Mouse (Mus musculus): Measurements from ENCODE around the gene Rab3gap1. TPM values are rescaled to one million over a fixed set of nuclear protein-coding genes. Genes with fewer than 3 reads are reported as not detected.

Gene Rab3gap1
- polyA plus RNA-seq (2014; fragmentation: Nextera tagmentation; extraction: Ambion mirVana): 25.8 and 28.0 TPM in 2 replicates

DNA sequence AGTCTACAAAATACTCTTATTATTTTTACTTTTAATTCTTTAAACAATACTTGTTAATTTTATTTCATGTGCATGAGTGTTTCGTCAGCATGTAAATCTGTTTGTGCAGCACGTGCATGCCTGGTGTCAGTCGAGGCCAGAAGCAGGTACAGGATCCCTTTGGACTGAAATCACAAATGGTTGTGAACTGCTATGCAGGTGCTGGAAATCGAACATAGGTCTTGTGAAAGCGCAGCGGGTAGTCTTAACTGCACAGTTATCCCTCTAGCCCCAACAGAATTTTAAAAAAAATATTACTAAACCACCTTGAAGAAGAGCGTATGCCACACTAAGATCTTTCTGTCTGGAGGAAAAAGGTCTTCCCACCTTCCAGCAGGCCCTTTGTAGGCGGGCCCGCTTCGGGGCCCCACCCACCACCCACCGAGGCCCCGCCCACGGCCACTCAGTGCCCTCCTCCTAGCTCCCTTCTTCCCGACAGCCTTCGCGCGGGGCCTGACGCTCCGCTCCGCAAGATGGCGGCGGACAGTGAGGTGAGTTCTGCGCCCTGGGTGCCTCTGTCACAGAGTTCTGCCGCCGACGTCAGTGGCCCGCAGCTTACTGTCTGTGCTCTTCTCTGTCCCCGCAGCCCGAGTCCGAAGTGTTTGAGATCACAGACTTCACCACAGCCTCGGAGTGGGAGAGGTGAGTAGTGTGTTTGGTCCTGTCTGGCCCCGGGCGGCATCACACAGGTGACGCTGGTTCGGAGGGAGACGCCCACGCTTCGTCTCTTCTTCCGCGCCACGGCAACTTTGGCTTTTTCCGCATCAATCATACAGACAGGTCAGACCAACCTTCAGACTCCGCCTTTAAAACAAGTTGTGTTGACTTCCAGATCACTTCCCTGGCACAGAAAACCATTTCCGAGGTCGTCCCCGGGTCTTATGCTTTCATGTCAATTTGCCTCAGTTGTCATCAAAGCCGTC lies at the start of gene Rab3gap1:
Gene Rab3gap1, plus strand, starts transcription at position 474 of the 962 bp plus-strand sequence.
- Histone ChIP-seq H3K4me2 (peak within 1 kb of the TSS; percentile 79), H3K27ac (ENCODE audit: low read depth, low read length) (peak within 1 kb of the TSS; percentile 64), H3K4me3 (ENCODE audit: low read depth, low read length) (peak within 1 kb of the TSS; percentile 86), H3K36me3 (ENCODE audit: control insufficient read depth, insufficient read depth, low read length) (no peaks in the 10 kb centered on the region), H3K9ac (ENCODE audit: low read depth, low read length) (peak within 1 kb of the TSS; percentile 89), H3K4me1 (ENCODE audit: control insufficient read depth, insufficient read depth, low read length) (no peaks in the 10 kb centered on the region), H3K9me3 (replicated peaks; ENCODE audit: control insufficient read depth, low read length) (no peaks in the 10 kb centered on the region), H3K27me3 (ENCODE audit: control insufficient read depth, insufficient read depth, low read length) (no peaks in the 10 kb centered on the region)
- peak; percentile 98 for ATAC-seq (replicated peaks; ENCODE audit: insufficient number of reproducible peaks, low FRiP score, low TSS enrichment)
- 10% methylated on average over 47 of the region's 47 CpGs for WGBS (ENCODE audit: insufficient replicate concordance)

DNA sequence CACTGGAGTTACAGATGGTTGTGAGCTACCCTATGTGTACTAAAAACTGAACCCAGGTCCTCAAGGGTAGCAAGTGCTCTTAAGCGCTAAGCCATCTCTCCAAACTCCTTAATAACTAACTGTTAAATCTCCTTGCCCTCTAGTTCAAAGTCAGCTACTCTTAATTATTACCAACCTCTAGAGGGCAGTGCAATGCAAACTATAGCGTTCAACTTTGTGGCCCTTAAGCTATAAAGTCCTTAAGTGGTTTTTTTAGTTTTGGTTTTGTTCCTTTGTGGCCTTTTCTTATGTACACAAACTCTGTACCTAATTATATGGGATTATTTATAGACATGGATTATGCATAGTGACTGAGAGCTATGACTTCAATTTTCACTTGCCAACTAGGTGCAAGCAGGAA lies 41.2 kb upstream of the Rab3gap1 start:
- H3K4me3 ChIP-seq (ENCODE audit: low read depth, low read length): no peak overlapping the region

DNA sequence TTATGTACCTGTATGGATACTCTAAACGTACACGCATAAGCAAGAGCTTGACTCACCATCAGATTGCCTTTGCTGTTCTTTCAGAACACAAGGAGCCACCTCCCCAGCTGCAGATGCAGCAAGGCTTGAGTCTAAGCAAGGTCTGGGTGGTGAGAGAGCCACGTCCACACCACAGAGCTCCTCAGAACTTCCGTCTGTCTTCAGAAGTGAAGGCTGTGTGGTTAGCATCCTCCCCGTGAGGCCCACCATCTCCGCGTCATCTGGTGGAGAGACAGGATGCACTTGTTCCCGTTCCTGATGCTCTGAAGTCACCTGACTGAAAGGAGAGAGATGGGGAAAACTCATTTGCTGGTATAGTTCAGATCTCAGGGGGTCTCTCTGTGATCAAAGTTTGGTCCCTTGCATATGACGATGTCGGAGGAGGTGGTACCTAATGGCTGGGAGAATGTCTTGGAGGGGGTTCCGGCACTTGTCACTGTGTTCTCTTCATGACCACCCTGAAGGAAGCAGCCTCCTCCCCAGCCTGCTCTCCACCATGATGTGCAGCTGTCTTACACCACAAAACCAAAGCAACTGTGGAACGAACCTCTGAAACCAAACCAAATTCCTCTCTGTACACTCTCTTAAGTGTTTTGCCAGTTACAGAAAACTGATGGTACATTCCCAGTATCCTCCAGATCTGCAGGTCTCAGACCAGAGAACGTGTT lies 38.2 kb upstream of the Rab3gap1 start:
- 81% methylated on average over 13 of the region's 13 CpGs for whole genome bisulfite sequencing (ENCODE audit: insufficient replicate concordance)
- Histone ChIP-seq H3K4me3 (ENCODE audit: low read depth, low read length) (no peak overlapping the region), H3K9me3 (replicated peaks; ENCODE audit: control insufficient read depth, low read length) (no peaks in the 10 kb centered on the region), H3K9ac (ENCODE audit: low read depth, low read length) (no peak overlapping the region), H3K27me3 (ENCODE audit: control insufficient read depth, insufficient read depth, low read length) (no peaks in the 10 kb centered on the region), H3K36me3 (ENCODE audit: control insufficient read depth, insufficient read depth, low read length) (no peaks in the 10 kb centered on the region), H3K4me2 (no peak overlapping the region), H3K4me1 (ENCODE audit: control insufficient read depth, insufficient read depth, low read length) (no peaks in the 10 kb centered on the region), H3K27ac (ENCODE audit: low read depth, low read length) (no peak overlapping the region)
- no peak for ATAC-seq (replicated peaks; ENCODE audit: insufficient number of reproducible peaks, low FRiP score, low TSS enrichment)

More for the DNA sequence above, 41.2 kb upstream of the Rab3gap1 start:
- no peak overlapping the region for H3K4me2 ChIP-seq
- no peak for ATAC-seq (replicated peaks; ENCODE audit: insufficient number of reproducible peaks, low FRiP score, low TSS enrichment)
- H3K9ac ChIP-seq (ENCODE audit: low read depth, low read length): no peak overlapping the region
- H3K27ac ChIP-seq (ENCODE audit: low read depth, low read length): no peak overlapping the region
- H3K9me3 ChIP-seq (replicated peaks; ENCODE audit: control insufficient read depth, low read length): no peaks in the 10 kb centered on the region
- no peaks in the 10 kb centered on the region for H3K36me3 ChIP-seq (ENCODE audit: control insufficient read depth, insufficient read depth, low read length)
- no peaks in the 10 kb centered on the region for H3K27me3 ChIP-seq (ENCODE audit: control insufficient read depth, insufficient read depth, low read length)
- WGBS (ENCODE audit: insufficient replicate concordance): 24% methylated on average over 2 of the region's 2 CpGs
- H3K4me1 ChIP-seq (ENCODE audit: control insufficient read depth, insufficient read depth, low read length): no peaks in the 10 kb centered on the region

DNA sequence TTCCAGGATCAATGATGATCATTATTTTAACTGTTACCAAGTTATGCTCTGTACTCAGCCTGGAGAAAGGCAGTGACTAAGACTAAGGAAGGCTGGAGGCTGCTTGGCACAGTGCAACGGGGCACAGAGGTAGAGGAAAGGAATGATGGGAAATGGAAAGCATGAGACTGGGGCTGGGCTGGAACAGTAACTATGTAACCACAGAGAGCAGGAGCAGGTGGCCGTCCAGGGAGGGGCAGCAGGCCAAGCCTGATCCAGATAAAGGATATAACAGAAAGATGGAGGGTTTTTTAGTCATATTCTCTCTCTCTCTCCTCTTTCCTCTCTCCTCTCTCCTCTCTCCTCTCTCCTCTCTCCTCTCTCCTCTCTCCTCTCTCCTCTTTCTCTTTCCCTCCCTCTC lies 34.9 kb upstream of the Rab3gap1 start:
- Histone ChIP-seq H3K4me1 (ENCODE audit: control insufficient read depth, insufficient read depth, low read length) (no peaks in the 10 kb centered on the region), H3K9me3 (replicated peaks; ENCODE audit: control insufficient read depth, low read length) (no peaks in the 10 kb centered on the region), H3K27ac (ENCODE audit: low read depth, low read length) (no peak overlapping the region), H3K9ac (ENCODE audit: low read depth, low read length) (no peak overlapping the region), H3K36me3 (ENCODE audit: control insufficient read depth, insufficient read depth, low read length) (no peaks in the 10 kb centered on the region), H3K27me3 (ENCODE audit: control insufficient read depth, insufficient read depth, low read length) (no peaks in the 10 kb centered on the region), H3K4me3 (ENCODE audit: low read depth, low read length) (no peak overlapping the region), H3K4me2 (no peak overlapping the region)
- WGBS (ENCODE audit: insufficient replicate concordance): 67% methylated on average over 2 of the region's 2 CpGs
- no peak for ATAC-seq (replicated peaks; ENCODE audit: insufficient number of reproducible peaks, low FRiP score, low TSS enrichment)

DNA sequence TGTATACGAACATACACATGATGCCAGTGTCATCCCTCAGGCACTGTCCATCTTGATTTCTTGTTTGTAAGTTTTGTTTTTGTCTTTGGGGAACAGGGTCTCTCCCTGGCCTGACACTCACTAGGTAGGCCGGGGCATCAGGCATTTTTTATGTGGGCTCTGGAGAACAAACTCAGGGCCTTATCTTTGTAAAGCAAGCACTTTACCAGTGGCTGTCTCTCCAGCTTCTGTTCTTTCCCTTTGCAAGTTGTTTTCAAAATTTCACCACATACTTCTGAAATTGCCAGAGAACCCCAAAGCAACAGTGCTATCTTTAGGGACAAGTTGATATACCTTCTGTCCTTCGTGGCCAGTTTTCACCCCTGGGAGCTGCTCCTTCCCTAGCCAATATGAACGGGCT lies 34.4 kb upstream of the Rab3gap1 start:
- H3K4me1 ChIP-seq (ENCODE audit: control insufficient read depth, insufficient read depth, low read length): no peaks in the 10 kb centered on the region
- no peaks in the 10 kb centered on the region for H3K27me3 ChIP-seq (ENCODE audit: control insufficient read depth, insufficient read depth, low read length)
- no peak overlapping the region for H3K9ac ChIP-seq (ENCODE audit: low read depth, low read length)
- 35% methylated on average over 4 of the region's 4 CpGs for WGBS (ENCODE audit: insufficient replicate concordance)
- no peak overlapping the region for H3K4me3 ChIP-seq (ENCODE audit: low read depth, low read length)
- H3K27ac ChIP-seq (ENCODE audit: low read depth, low read length): no peak overlapping the region
- no peak for ATAC-seq (replicated peaks; ENCODE audit: insufficient number of reproducible peaks, low FRiP score, low TSS enrichment)
- no peaks in the 10 kb centered on the region for H3K9me3 ChIP-seq (replicated peaks; ENCODE audit: control insufficient read depth, low read length)
- no peak overlapping the region for H3K4me2 ChIP-seq
- H3K36me3 ChIP-seq (ENCODE audit: control insufficient read depth, insufficient read depth, low read length): no peaks in the 10 kb centered on the region

DNA sequence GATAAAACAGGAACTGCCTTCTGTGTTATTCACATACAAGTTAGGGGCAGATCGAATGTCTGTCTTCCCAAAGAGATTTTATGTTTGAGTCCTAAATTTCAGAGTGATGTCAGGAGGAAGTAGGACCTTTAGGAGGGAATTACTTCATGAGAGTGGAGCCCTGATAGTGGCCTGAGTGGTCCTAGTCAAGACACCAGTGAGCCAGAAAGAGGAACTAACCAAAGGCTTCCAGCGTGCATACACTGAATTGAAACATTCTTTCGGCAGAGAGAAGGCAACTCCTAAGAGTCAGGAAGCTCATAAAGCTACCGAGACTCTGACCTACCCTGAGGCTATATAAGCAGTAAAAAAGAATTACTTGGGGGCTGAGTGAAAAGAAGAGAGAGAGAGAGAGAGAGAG lies 32.0 kb upstream of the Rab3gap1 start:
- no peak overlapping the region for H3K4me2 ChIP-seq
- H3K4me3 ChIP-seq (ENCODE audit: low read depth, low read length): no peak overlapping the region
- H3K27me3 ChIP-seq (ENCODE audit: control insufficient read depth, insufficient read depth, low read length): no peaks in the 10 kb centered on the region
- no peaks in the 10 kb centered on the region for H3K9me3 ChIP-seq (replicated peaks; ENCODE audit: control insufficient read depth, low read length)
- no peaks in the 10 kb centered on the region for H3K36me3 ChIP-seq (ENCODE audit: control insufficient read depth, insufficient read depth, low read length)
- no peaks in the 10 kb centered on the region for H3K4me1 ChIP-seq (ENCODE audit: control insufficient read depth, insufficient read depth, low read length)
- H3K27ac ChIP-seq (ENCODE audit: low read depth, low read length): no peak overlapping the region
- 77% methylated on average over 4 of the region's 4 CpGs for WGBS (ENCODE audit: insufficient replicate concordance)
- H3K9ac ChIP-seq (ENCODE audit: low read depth, low read length): no peak overlapping the region
- ATAC-seq (replicated peaks; ENCODE audit: insufficient number of reproducible peaks, low FRiP score, low TSS enrichment): no peak

DNA sequence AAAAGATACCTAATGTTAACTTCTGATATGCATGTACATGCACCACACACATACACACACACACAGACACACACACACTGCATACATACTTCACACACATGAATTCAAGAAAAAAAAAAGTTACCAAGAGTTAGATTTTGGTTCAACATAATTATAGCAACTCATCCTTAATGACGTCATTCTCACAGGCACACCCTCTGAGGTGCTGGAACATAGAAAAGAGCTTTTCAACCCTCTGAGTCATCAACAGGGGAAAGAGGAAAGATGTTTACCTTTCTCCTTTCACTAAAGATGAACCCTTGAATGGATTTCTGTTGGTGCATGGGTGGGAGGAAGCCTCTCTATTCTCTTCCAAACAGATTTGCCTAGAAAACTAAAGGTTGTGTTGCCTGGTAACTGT lies 30.0 kb upstream of the Rab3gap1 start:
- Histone ChIP-seq H3K36me3 (ENCODE audit: control insufficient read depth, insufficient read depth, low read length) (no peaks in the 10 kb centered on the region), H3K4me3 (ENCODE audit: low read depth, low read length) (no peak overlapping the region), H3K27ac (ENCODE audit: low read depth, low read length) (no peak overlapping the region), H3K4me1 (ENCODE audit: control insufficient read depth, insufficient read depth, low read length) (no peaks in the 10 kb centered on the region), H3K4me2 (no peak overlapping the region), H3K27me3 (ENCODE audit: control insufficient read depth, insufficient read depth, low read length) (no peaks in the 10 kb centered on the region), H3K9me3 (replicated peaks; ENCODE audit: control insufficient read depth, low read length) (no peaks in the 10 kb centered on the region), H3K9ac (ENCODE audit: low read depth, low read length) (no peak overlapping the region)
- ATAC-seq (replicated peaks; ENCODE audit: insufficient number of reproducible peaks, low FRiP score, low TSS enrichment): no peak
- 53% methylated on average over 1 of the region's 1 CpGs for WGBS (ENCODE audit: insufficient replicate concordance)

DNA sequence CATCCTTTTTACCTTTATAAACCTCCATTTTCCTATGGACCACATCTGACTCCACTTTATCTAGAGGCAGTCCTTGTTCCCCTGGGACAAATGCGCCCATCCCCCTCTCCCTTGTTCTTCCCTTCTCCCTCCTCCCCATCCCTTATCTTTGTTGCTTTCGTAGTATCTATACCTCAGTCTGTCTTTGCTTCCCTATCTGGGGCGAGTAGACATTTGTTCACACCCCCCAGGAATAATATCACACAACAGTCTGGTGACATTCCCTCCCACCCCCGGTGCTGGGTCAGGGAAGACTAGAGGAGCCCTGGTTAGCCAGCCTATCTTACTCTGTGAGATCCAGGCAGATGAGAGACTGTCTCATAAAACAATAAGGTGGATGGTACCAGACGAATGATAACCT lies 23.1 kb upstream of the Rab3gap1 start:
- ATAC-seq (replicated peaks; ENCODE audit: insufficient number of reproducible peaks, low FRiP score, low TSS enrichment): no peak
- Histone ChIP-seq H3K27me3 (ENCODE audit: control insufficient read depth, insufficient read depth, low read length) (no peaks in the 10 kb centered on the region), H3K4me3 (ENCODE audit: low read depth, low read length) (no peak overlapping the region), H3K4me2 (no peak overlapping the region), H3K9ac (ENCODE audit: low read depth, low read length) (no peak overlapping the region), H3K36me3 (ENCODE audit: control insufficient read depth, insufficient read depth, low read length) (no peaks in the 10 kb centered on the region), H3K4me1 (ENCODE audit: control insufficient read depth, insufficient read depth, low read length) (no peaks in the 10 kb centered on the region), H3K9me3 (replicated peaks; ENCODE audit: control insufficient read depth, low read length) (no peaks in the 10 kb centered on the region), H3K27ac (ENCODE audit: low read depth, low read length) (no peak overlapping the region)
- 43% methylated on average over 5 of the region's 5 CpGs for WGBS (ENCODE audit: insufficient replicate concordance)
